Mouse (Mus musculus) mature B cell (primary cell): ENCODE results near the gene Cd200.

Experiments used
- in situ Hi-C: fragments of 300-500 bp; cut with MboI; formaldehyde crosslinking; loops from 2 replicates; pipeline ENCODE4 v1.14.3; 2019

The Cd200 gene

GRCm38 (mm10) chr16:45334891-45335290 is 74.0 kb downstream of the Cd200 start:
- in situ Hi-C loops: no loop called here

DNA sequence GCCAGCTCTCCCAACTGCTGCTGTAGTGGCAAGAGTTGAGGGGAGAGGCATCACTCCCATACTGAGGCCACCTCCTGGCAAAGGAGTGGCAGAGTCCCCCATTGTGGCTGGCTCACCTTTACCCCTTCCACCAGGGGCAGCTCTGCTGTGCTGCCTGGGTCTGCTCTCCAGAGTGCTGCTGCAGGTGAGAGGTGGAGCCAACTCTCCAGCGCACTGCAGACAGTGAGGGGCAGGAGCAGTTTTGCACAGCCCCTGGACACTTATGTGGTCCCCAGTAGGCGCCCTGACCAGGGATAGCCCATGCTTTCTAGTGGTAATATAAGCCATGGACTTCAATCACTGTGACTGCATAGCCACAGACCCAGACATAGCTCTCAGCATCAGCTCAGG is 74.5 kb downstream of the Cd200 start:
- in situ Hi-C loops: no loop called here

DNA sequence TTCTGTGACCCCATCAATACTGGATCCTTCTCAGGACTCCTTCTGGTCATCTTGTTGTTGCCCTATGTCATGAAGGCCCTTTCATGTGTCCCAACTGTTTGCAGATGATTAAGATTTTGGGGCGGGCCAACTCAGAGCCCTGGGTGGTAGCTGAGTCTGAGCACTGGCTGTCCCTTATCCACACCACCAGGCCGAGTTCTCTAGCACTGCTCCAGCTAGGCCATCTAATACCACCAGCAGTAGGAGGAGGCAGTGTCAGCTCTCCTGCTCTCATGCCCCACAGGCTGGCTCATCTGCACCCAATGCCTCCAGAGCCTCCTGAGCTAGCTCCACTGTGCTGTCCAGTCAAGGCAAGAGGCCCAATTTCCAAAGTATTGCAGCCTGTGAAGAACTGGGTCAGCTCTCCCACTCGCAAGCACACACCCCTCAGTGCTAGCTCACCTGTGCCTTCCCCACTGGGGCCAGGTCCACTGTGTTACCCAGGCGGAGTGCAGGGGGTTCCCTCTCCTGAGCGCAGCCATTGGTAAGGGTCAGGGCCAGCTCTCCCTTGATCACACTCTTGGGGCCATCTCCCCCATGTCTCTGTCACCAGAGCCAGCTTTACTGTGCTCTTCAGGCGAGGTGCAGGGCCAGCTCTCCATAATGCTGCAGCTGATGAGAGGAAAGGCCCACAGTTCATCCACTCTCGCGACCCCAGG is 75.0 kb downstream of the Cd200 start:
- in situ Hi-C loops: no loop called here

- in situ Hi-C loops: no loop called here
These were observed 76.3 kb downstream of the Cd200 start for GRCm38 (mm10) chr16:45332591-45332990.
